Mouse (Mus musculus) Patski (cell line): Measurements from ENCODE around the gene Ulk4. TPM values are rescaled to one million over a fixed set of nuclear protein-coding genes. Genes with fewer than 3 reads are reported as not detected.

Source experiments
- ATAC-seq: fragments of 100-300 bp; one replicate; pipeline ENCODE4 v1.8.0; 2021
- CTCF ChIA-PET: fragments of 350-600 bp; sonication (Branson Sonifier 250); formaldehyde crosslinking; loops from one replicate; lab custom pipeline; 2022; ENCODE audit warnings: inconsistent platforms; lab: Charles Lee
- POLR2A ChIA-PET: fragments of 350-600 bp; sonication (Branson Sonifier 250); formaldehyde crosslinking; loops from one replicate; lab custom pipeline; 2022; ENCODE audit warnings: antibody characterized with exemption, inconsistent platforms; lab: Charles Lee
- DNase-seq: peaks from one replicate; pipeline ENCODE4 v3.0.0-alpha.2; 2011; ENCODE audit warnings: low read depth, low spot score
- H3K27me3 ChIP-seq: fragments of 371-371 bp; one replicate; pipeline ENCODE4 v1.5.1; 2021
- CTCF ChIP-seq: fragments of 100-300 bp; IDR thresholded peaks from one replicate; pipeline ENCODE4 v1.5.1; 2021
- in situ Hi-C: fragments of 300-500 bp; cut with MboI; formaldehyde crosslinking; loops from 3 replicates; pipeline ENCODE4 v1.11.1; 2018; ENCODE audit warnings: low pct_unique_long_range_greater_than_20kb, mixed read lengths
- polyA plus RNA-seq: library from polyadenylated mRNA; unstranded; gene quantifications from one replicate; pipeline ENCODE4 v1.2.3, GENCODE M21; 2021

The Ulk4 gene
- polyA plus RNA-seq, 1 experiment from 2014 or later: 6.2 TPM

GRCm38 (mm10) chr9:120914877-120915459 is 362.0 kb downstream of the Ulk4 start:
- ATAC-seq (no peak), DNase-seq (no peak)
- POLR2A ChIA-PET: no interaction called here
- CTCF ChIA-PET: no interaction called here
- TF ChIP-seq CTCF: peak; percentile 42
- no peaks in the 10 kb centered on the region for H3K27me3 ChIP-seq
- in situ Hi-C loops: no loop called here

GRCm38 (mm10) chr9:120914429-120914828 is 362.6 kb downstream of the Ulk4 start:
- POLR2A ChIA-PET: no interaction called here
- CTCF ChIA-PET: no interaction called here
- DNase-seq: no peak
- no peak for TF ChIP-seq CTCF
- ATAC-seq: no peak
- no peaks in the 10 kb centered on the region for H3K27me3 ChIP-seq
- in situ Hi-C loops: no loop called here

- H3K27me3 ChIP-seq: no peaks in the 10 kb centered on the region
- CTCF ChIA-PET: interaction anchor here (1.4 kb wide), 1 partner anchor 15 kb away, joined by 4 read pairs; the partner anchor contains the start of gene Ctnnb1
- POLR2A ChIA-PET: no interaction called here
- ATAC-seq (no peak), DNase-seq (no peak)
- in situ Hi-C loops: no loop called here
- no peak for TF ChIP-seq CTCF
Observed at GRCm38 (mm10) chr9:120913152-120913551, 363.8 kb downstream of the Ulk4 start.

- CTCF ChIA-PET: no interaction called here
- ATAC-seq (no peak), DNase-seq (no peak)
- TF ChIP-seq CTCF: no peak
- POLR2A ChIA-PET: no interaction called here
- in situ Hi-C loops: no loop called here
- H3K27me3 ChIP-seq: no peaks in the 10 kb centered on the region
Observed at GRCm38 (mm10) chr9:120908461-120908860, 368.5 kb downstream of the Ulk4 start.

Other genes with a start within 250 kb of the Ulk4 start
- 49.4 TPM for gene Trak1, start 20.3 kb upstream of the Ulk4 start, polyA plus RNA-seq
- not detected for gene Cck, start 218.5 kb upstream of the Ulk4 start, polyA plus RNA-seq